Mouse (Mus musculus) kidney, embryonic 16.5 days (tissue): Measurements from ENCODE around the gene Il11. TPM values are rescaled to one million over a fixed set of nuclear protein-coding genes. Genes with fewer than 3 reads are reported as not detected.

ENCODE experiments used
- ATAC-seq: fragments of 200-750 bp; cut with Nextera tagmentation; 2 replicates; pipeline ENCODE4 v1.8.0; 2017; ENCODE audit warnings: moderate TSS enrichment; ENCODE audit not compliant: low FRiP score, low TSS enrichment
- H3K27ac ChIP-seq: fragments of 300-500 bp; sonication (generic); 2 replicates; pipeline ENCODE4 v1.5.1; 2014; ENCODE audit warnings: low read length
- H3K27me3 ChIP-seq: fragments of 300-500 bp; sonication (generic); 2 replicates; pipeline ENCODE4 v1.6.1; 2014; ENCODE audit warnings: low read length, control low read depth, mixed read lengths; ENCODE audit not compliant: insufficient read depth
- H3K36me3 ChIP-seq: fragments of 300-500 bp; sonication (generic); 2 replicates; pipeline ENCODE4 v1.6.1; 2014; ENCODE audit warnings: low read length, control low read depth, mixed read lengths; ENCODE audit not compliant: insufficient read depth
- H3K4me1 ChIP-seq: fragments of 300-500 bp; sonication (generic); 2 replicates; pipeline ENCODE4 v1.6.1; 2014; ENCODE audit warnings: low read length, control low read depth, mixed read lengths; ENCODE audit not compliant: insufficient read depth
- H3K4me2 ChIP-seq: fragments of 300-500 bp; sonication (generic); replicated peaks from 2 replicates; pipeline ENCODE4 v1.6.1; 2014; ENCODE audit warnings: low read depth, low read length
- H3K4me3 ChIP-seq: fragments of 300-500 bp; sonication (generic); 2 replicates; pipeline ENCODE4 v1.5.1; 2014; ENCODE audit warnings: mild to moderate bottlenecking, low read length
- H3K9ac ChIP-seq: fragments of 300-500 bp; sonication (generic); replicated peaks from 2 replicates; pipeline ENCODE4 v1.6.1; 2014; ENCODE audit warnings: low read length
- H3K9me3 ChIP-seq: fragments of 300-500 bp; sonication (generic); 2 replicates; pipeline ENCODE4 v1.6.1; 2016; ENCODE audit warnings: low read length, control low read depth
- WGBS: fragments of 180-500 bp; shearing (Covaris S2); extraction: QIAGEN DNeasy Blood & Tissue Kit; methylation state at CpG from one replicate; pipeline ENCODE4 v1.1.7; 2014; 5-methylcytosine and 5-hydroxymethylcytosine counted together
- polyA plus RNA-seq: library from polyadenylated mRNA; unstranded; fragments of >200 nt; fragmentation: Nextera tagmentation; extraction: Ambion mirVana; gene quantifications from 2 replicates; pipeline ENCODE4 v1.2.1, GENCODE M21; 2015

The Il11 gene
- polyA plus RNA-seq, 1 experiment from 2014 or later, result 0.42 TPM

DNA sequence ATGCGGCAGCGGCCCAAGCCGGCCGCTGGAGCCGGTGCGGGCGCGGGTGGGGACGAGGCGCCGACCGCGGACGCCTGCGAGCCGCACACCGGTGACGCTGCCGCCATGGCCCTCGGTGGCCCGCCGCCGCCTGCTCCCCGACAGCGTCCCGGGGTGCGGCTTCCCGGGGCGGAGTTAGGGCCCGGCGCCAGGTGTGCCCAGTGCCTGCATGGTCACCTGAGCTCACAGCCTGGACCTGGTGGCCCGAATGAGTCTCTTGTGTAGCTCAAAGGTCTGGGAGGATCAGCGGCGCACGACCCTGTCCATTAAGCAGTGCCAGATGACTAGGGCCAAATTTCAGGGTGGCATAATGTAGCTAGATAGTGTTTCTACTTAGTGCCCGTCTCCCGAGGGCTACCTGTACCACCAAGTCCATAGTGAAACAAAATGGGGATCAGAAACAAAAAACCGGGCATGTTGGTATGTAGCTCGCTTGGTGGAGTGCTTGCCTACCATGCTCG is 6.8 kb upstream of the Il11 start, which contains the start of gene Tmem238:
Tmem238 (minus strand) TSS at position 221 of the 500 bp plus-strand sequence.
- Histone ChIP-seq H3K27me3 (no peaks in the 10 kb centered on the region), H3K27ac (peak within 1 kb of the TSS; percentile 82), H3K9me3 (no peaks in the 10 kb centered on the region), H3K9ac (peak within 1 kb of the TSS; percentile 90), H3K4me1 (peaks cover 23% of the 10 kb centered on the region), H3K4me2 (peak within 1 kb of the TSS; percentile 93), H3K36me3 (peaks cover 9% of the 10 kb centered on the region), H3K4me3 (peak within 1 kb of the TSS; percentile 66)
- peak; percentile 37 for ATAC-seq
- WGBS, result 6% methylated on average over 40 of the region's 40 CpGs

DNA sequence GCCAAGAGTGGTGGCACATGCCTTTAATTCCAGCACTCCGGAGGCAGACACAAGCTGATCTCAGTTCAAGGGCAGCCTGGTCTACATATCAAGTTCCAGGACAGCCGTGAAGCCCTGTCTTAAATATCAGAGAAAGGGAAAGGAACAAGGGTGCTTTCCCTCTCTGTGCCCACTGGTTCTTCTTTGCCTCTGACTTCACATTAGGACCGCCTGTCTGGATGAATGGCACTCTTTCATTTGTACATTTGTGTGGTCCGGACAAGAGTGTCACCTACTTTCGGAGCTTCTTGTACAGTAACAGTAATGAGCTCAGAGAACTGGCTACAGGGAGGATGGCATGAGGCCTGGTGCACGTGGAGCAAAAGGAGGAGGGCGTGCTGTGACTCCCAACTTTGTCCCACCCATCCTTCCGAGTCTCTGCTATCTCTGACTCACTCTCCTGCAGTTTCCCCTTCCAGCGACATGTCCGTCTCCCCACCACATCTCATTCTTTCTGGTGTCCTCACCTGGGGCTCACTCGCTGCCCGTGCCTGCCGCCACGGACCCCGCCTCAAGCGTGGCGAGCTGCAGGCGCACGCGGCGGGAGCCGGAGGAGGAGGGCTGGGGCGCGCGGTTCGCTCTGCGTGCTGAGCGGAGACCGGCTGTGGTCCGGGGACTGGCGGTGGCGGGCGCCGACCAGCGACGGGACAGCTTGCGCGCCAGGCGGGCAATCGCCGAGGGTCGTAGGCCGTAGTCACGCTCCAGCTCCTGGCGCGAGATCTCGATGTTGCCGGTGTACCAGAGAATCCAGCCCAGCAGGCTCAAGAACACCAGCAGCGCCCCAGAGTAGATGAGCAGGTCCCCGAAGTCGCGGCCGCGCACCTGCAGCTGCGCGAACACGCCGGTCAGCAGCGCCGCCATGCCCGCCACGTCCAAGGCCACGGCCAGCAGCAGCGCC is 6.1 kb upstream of the Il11 start:
- 0 out of 2 replicates have a peak, but pooled peaks cover 3% of the 10 kb centered on the region for H3K36me3 ChIP-seq
- under 1% methylated on average over 60 of the region's 64 CpGs for WGBS
- peak overlapping the region; percentile 93 for H3K4me2 ChIP-seq
- H3K9me3 ChIP-seq, result no peaks in the 10 kb centered on the region
- ATAC-seq, result peak; percentile 58
- no peaks in the 10 kb centered on the region for H3K27me3 ChIP-seq
- peak overlapping the region; percentile 82 for H3K27ac ChIP-seq
- peaks cover 16% of the 10 kb centered on the region for H3K4me1 ChIP-seq
- H3K9ac ChIP-seq, result peak overlapping the region; percentile 90
- H3K4me3 ChIP-seq, result peak overlapping the region; percentile 66

DNA sequence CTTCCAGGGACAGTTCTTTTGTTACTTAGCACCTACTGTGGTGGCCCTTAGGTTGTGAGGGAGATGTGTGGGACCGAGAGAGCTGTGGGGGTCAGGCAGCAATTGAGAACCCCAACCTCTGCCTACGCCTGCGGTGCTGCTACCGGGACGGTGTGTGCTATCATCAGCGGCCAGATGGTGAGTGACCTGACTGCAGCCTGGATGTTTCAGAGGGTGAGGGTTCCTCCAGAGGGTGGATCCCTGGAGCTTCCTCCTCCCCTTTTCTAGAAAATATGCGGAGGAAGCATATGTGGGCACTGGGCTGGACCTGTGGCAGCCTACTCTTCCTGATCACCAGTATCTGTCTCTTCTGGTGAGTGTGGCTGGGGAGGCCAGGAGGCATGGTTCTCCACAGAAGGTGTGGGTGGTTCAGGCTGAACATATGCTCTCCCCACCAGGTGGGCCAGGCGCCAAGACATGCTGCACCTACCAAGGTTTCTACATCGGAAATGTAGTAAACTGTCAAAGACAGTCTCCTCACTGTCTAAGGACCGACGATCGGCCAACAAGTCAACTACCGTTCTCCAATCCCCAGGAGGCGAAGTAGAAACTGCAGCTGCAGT is 1.1 kb upstream of the Il11 start:
- Histone ChIP-seq H3K9ac (no peak overlapping the region), H3K36me3 (no peaks in the 10 kb centered on the region)
- WGBS, result 80% methylated on average over 14 of the region's 14 CpGs

DNA sequence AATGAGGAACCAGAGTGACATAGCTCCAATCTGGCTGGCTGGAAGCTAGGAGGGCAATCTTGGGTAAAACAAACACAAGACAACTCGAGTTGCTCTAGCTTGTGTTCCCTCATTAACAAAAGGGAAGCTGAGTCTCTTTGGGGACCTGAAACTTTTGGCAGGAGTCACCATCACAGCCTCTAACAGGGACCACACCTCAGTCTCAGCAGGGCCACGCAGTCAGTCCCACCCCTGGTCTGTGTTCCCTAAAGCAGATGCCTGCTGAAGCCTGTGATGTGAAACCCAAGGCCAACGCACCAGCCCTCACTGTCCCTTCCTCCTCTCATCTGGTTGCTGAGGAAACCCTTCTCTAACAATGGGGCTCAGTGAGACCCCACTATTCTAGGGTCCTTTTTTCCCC is 529 bp downstream of the Il11 start:
- Histone ChIP-seq H3K27ac (no peak overlapping the region), H3K4me1 (peaks cover 16% of the 10 kb centered on the region), H3K9ac (no peak overlapping the region), H3K36me3 (no peaks in the 10 kb centered on the region), H3K4me3 (no peak overlapping the region), H3K9me3 (no peaks in the 10 kb centered on the region), H3K27me3 (peaks cover 18% of the 10 kb centered on the region), H3K4me2 (no peak overlapping the region)
- 43% methylated on average over 3 of the region's 3 CpGs for WGBS
- ATAC-seq, result no peak

More for the DNA sequence above, 1.1 kb upstream of the Il11 start:
- Histone ChIP-seq H3K27me3 (peaks cover 2% of the 10 kb centered on the region), H3K27ac (no peak overlapping the region), H3K4me1 (peaks cover 12% of the 10 kb centered on the region), H3K9me3 (no peaks in the 10 kb centered on the region), H3K4me2 (no peak overlapping the region), H3K4me3 (no peak overlapping the region)
- ATAC-seq, result no peak

DNA sequence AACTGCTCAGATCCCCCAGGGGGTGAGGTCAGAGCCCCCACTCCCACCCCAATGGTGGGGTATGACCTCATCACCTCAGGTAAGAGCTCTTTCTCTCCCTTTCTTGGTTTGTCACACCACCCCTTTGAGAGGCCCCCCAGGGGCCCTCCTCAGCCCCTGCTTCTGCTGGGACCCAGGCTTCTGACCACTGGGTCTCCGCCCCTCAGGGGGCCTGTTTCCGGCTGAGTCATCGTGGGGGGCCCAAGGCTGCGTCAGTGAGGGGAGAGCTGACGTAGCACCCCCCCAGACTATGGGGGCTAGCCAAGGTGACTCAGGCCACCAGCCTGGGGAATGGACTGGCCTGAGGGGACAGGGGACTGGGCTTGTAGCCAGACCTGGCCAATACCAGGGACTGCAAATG is 2.7 kb downstream of the Il11 start:
- Histone ChIP-seq H3K9ac (no peak overlapping the region), H3K4me3 (no peak overlapping the region), H3K9me3 (no peaks in the 10 kb centered on the region), H3K27ac (no peak overlapping the region), H3K27me3 (peaks cover 38% of the 10 kb centered on the region), H3K36me3 (no peaks in the 10 kb centered on the region), H3K4me2 (no peak overlapping the region), H3K4me1 (peaks cover 20% of the 10 kb centered on the region)
- ATAC-seq, result no peak
- 38% methylated on average over 5 of the region's 5 CpGs for WGBS

DNA sequence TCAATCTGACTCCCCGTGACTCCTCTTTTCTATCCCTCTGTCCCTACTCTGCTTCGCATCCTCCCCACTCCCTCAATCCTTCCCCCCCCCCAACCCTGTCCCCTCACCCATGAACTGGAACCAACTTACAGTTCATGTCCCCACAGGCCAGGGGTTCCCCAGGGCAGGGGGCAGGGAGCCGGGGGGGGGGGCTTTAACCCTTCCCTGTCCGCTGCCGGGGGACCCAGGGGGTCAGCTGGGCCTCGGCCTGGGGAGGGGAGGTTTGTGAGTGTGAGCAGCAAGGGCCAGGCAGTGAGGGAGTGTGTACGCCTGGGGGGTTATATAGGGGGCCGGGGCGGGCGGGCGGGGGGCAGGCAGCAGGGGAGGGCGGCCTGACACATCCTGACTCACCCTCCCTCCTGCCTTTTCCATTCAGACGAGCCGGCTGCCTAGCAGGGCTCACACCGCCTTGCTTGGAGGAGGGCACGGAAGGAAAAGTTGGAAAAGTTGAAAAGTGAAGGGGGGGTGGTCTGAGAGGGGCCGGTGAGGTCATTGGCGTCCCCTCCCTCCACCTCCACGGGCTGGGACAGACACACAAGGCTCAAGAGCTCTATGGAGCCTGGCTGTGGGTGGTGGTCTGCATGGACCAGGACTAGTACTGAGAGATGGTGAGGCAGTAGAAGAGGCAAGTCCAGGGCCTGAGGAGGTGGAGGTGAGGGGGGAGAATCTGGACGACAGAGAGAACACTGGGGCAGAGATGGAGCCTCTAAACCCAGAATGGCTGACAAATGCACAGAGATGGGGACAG is 4.6 kb downstream of the Il11 start:
- no peaks in the 10 kb centered on the region for H3K9me3 ChIP-seq

DNA sequence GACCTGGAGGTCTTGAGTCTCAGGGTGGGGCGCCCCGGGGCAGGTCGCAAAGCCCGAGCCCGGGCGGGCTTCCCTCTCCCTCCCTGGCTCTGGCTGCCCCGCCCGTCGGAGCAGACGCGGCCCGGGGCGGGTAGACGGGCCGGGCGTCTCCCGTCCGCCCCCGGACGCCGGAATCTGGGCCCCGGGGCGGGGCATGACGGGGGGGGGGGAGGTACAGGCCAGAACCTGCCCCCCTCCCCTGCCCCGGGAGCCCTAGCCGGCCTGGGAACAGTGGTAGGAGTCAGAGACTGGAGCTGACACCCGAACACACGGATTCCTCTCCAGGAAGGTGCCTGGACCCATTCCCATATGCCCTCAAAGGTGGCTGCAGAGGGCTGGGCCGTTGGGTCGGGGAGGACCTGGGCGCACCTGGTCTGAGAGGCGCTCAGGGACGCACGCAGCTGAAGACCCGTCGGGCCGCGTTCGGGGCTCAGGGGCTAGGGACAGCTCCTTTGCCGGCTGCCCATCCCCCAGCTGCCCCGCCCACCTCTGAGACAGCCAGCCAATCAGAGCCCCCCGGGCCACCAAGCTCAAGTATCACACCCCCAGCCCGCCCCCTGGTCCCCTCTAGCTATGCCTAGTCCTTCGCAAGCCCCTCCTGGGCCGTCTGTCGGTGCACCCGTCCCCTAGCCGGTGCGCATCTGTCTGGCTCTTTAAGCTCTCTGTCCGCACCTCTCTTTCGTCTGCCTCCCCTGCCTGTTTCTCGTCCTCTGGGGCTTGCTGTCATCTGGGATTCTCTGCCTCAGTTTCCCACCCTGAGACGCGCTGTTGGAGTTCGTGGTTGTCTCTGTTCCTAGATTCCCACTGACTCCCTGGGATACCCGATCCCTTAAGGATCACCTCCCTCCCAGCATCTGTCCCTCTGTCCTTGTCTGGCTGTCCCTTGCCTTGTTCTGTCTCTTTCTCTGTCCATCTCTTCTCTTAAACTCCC is 5.5 kb downstream of the Il11 start:
- Histone ChIP-seq H3K9me3 (no peaks in the 10 kb centered on the region), H3K27ac (no peak overlapping the region), H3K36me3 (no peaks in the 10 kb centered on the region), H3K4me3 (peak overlapping the region; percentile 41), H3K27me3 (peaks cover 39% of the 10 kb centered on the region), H3K9ac (peak overlapping the region; percentile 31; the same call in 1 of the 2 replicates), H3K4me2 (peak overlapping the region; percentile 59), H3K4me1 (peaks cover 20% of the 10 kb centered on the region)
- WGBS, result 1% methylated on average over 36 of the region's 56 CpGs
- peak; percentile 81 for ATAC-seq

More for the DNA sequence above, 4.6 kb downstream of the Il11 start:
- Histone ChIP-seq H3K27me3 (peaks cover 39% of the 10 kb centered on the region), H3K4me1 (peaks cover 20% of the 10 kb centered on the region), H3K4me3 (no peak overlapping the region), H3K4me2 (peak overlapping the region; percentile 59), H3K36me3 (no peaks in the 10 kb centered on the region), H3K27ac (no peak overlapping the region), H3K9ac (no peak overlapping the region)
- ATAC-seq, result 0 out of 2 replicates have a peak, but pooled peaks have one; percentile 10
- 5% methylated on average over 11 of the region's 20 CpGs for WGBS

DNA sequence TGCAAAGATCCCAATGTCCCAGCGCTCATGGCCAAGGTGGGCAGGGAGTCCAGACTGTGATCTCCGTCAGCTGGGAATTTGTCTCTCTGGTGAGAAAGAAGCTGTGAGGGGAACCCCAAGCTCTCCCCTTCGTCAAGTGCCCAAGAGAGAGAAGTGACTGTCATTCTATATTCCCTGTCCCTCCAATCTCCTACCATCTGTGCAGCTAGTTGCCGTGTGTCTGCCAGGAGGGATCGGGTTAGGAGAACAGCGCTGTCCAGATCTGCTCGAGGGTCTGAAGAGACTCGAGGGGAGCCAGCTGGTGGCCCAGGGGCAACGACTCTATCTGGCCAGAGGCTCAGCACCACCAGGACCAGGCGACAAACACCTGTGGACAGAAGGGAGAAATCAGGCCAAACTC is 6.5 kb downstream of the Il11 start:
- H3K27ac ChIP-seq, result no peak overlapping the region
- H3K4me1 ChIP-seq, result peaks cover 17% of the 10 kb centered on the region
- H3K9me3 ChIP-seq, result no peaks in the 10 kb centered on the region
- no peak overlapping the region for H3K4me3 ChIP-seq
- 41% methylated on average over 10 of the region's 10 CpGs for WGBS
- no peaks in the 10 kb centered on the region for H3K36me3 ChIP-seq
- H3K4me2 ChIP-seq, result no peak overlapping the region
- H3K9ac ChIP-seq, result no peak overlapping the region
- peaks cover 39% of the 10 kb centered on the region for H3K27me3 ChIP-seq
- no peak for ATAC-seq
